Mouse (Mus musculus) lung, embryonic 14.5 days (tissue): ENCODE measurements around the gene Poldip3. TPM values are rescaled to one million over a fixed set of nuclear protein-coding genes. Genes with fewer than 3 reads are reported as not detected.

Experiments
- ATAC-seq: fragments of 200-750 bp; cut with Nextera tagmentation; 2 replicates; pipeline ENCODE4 v1.8.0; 2017; ENCODE audit warnings: mild to moderate bottlenecking, moderate TSS enrichment, moderate library complexity; ENCODE audit not compliant: insufficient read depth
- DNase-seq: peaks from one replicate; pipeline ENCODE4 v3.0.0-alpha.2; 2015
- H3K27ac ChIP-seq: fragments of 300-500 bp; sonication (generic); 2 replicates; pipeline ENCODE4 v1.5.1; 2014; ENCODE audit warnings: low read depth, mild to moderate bottlenecking, moderate library complexity
- H3K27me3 ChIP-seq: fragments of 300-500 bp; sonication (generic); 2 replicates; pipeline ENCODE4 v1.6.1; 2014; ENCODE audit warnings: low read length, control low read depth; ENCODE audit not compliant: insufficient read depth
- H3K36me3 ChIP-seq: fragments of 300-500 bp; sonication (generic); 2 replicates; pipeline ENCODE4 v1.6.1; 2014; ENCODE audit warnings: control low read depth; ENCODE audit not compliant: insufficient read depth
- H3K4me1 ChIP-seq: fragments of 300-500 bp; sonication (generic); 2 replicates; pipeline ENCODE4 v1.6.1; 2014; ENCODE audit warnings: antibody characterized with exemption, control low read depth; ENCODE audit not compliant: insufficient read depth
- H3K4me2 ChIP-seq: fragments of 300-500 bp; sonication (generic); 2 replicates; pipeline ENCODE4 v1.6.1; 2014; ENCODE audit warnings: mild to moderate bottlenecking
- H3K4me3 ChIP-seq: fragments of 300-500 bp; sonication (generic); 2 replicates; pipeline ENCODE4 v1.5.1; 2014; ENCODE audit warnings: low read depth, low read length
- H3K9ac ChIP-seq: fragments of 300-500 bp; sonication (generic); 2 replicates; pipeline ENCODE4 v1.6.1; 2014
- H3K9me3 ChIP-seq: fragments of 300-500 bp; sonication (generic); 2 replicates; pipeline ENCODE4 v1.6.1; 2016; ENCODE audit warnings: low read depth, low read length, control low read depth
- CTCF ChIP-seq: IDR thresholded peaks from 2 replicates; pipeline ENCODE4 v1.5.1; 2016; ENCODE audit warnings: antibody characterized with exemption, low read depth
- WGBS: fragments of 180-500 bp; shearing (Covaris S2); extraction: QIAGEN DNeasy Blood & Tissue Kit; methylation state at CpG from one replicate; pipeline ENCODE4 v1.1.7; 2014; 5-methylcytosine and 5-hydroxymethylcytosine counted together
- polyA plus RNA-seq: library from polyadenylated mRNA; unstranded; fragments of >200 nt; fragmentation: Nextera tagmentation; extraction: Ambion mirVana; gene quantifications from 2 replicates; pipeline ENCODE4 v1.2.1, GENCODE M21; 2014

Poldip3 gene
- polyA plus RNA-seq, 1 experiment from 2014 or later, result 162 TPM

DNA sequence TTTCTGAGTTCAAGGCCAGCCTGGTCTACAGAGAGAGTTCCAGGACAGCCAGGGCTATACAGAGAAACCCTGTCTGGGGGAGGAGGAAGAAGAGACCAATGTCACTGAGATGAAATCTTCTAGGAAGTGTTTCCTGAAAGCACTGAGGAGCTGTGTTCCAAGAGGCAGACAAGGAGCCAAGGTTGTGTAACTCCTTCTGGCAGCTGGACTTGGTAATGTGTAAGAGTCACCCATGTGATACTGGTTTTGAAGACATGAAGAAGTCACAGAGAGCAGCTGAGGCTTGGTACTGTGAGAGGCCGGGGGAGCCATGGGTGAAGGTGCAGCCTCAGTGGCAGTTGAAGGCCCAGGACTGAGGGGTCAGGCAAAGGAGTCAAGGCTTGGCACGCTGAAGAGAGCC is 55.5 kb downstream of the Poldip3 start:
- no peaks in the 10 kb centered on the region for H3K4me1 ChIP-seq
- WGBS, result 82% methylated on average over 2 of the region's 2 CpGs
- no peak for DNase-seq
- no peak overlapping the region for H3K9ac ChIP-seq
- no peak overlapping the region for H3K4me3 ChIP-seq
- TF ChIP-seq CTCF, result no peak
- no peak for ATAC-seq
- no peaks in the 10 kb centered on the region for H3K9me3 ChIP-seq
- H3K36me3 ChIP-seq, result no peaks in the 10 kb centered on the region
- H3K27me3 ChIP-seq, result peaks cover 17% of the 10 kb centered on the region
- H3K27ac ChIP-seq, result no peak overlapping the region
- H3K4me2 ChIP-seq, result no peak overlapping the region

DNA sequence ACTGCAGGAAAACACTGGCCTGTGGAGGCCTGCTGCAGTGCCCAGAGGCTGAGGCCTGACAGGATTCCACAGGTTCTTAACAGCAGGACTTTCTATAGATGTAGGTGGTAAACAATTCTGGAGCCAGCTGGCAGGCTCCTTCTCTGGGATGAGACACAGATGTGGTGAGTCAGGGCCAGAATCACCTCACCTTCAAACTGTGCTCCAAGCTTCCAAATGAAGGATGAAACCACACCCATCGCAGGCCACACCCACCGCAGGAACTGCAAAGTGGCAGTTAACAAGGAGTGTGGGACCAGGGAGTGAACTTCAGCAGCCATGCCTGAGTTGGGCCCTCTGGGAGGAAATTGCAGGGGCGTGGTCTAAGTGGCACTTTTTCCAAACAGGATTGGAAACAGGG is 58.3 kb downstream of the Poldip3 start:
- Histone ChIP-seq H3K27me3 (peaks cover 14% of the 10 kb centered on the region), H3K4me3 (no peak overlapping the region), H3K27ac (no peak overlapping the region), H3K36me3 (no peaks in the 10 kb centered on the region), H3K9me3 (no peaks in the 10 kb centered on the region), H3K4me2 (no peak overlapping the region), H3K9ac (no peak overlapping the region), H3K4me1 (no peaks in the 10 kb centered on the region)
- 44% methylated on average over 3 of the region's 3 CpGs for WGBS
- ATAC-seq, result no peak; the same call in 1 of the 2 replicates
- no peak for TF ChIP-seq CTCF
- DNase-seq, result no peak

DNA sequence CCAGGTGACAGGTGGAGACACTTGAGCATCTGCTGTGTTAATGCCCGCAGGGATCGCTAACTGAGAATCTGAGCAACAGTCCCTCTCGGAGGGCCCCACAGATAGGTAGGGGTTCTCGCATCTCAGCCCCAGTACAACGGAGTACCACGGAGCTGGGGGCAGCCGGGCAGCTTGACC is 59.9 kb downstream of the Poldip3 start, which contains the start of gene Serhl:
TSS of gene Serhl (plus strand) at position 78 of the 177 bp plus-strand sequence.
- ATAC-seq (no peak), DNase-seq (no peak)
- Histone ChIP-seq H3K9ac (no peak within 1 kb of the TSS), H3K27me3 (peaks cover 14% of the 10 kb centered on the region), H3K4me3 (no peak within 1 kb of the TSS), H3K4me2 (no peak within 1 kb of the TSS), H3K4me1 (no peaks in the 10 kb centered on the region), H3K27ac (no peak within 1 kb of the TSS), H3K9me3 (no peaks in the 10 kb centered on the region), H3K36me3 (no peaks in the 10 kb centered on the region)
- WGBS, result 15% methylated on average over 7 of the region's 7 CpGs
- no peak for TF ChIP-seq CTCF

DNA sequence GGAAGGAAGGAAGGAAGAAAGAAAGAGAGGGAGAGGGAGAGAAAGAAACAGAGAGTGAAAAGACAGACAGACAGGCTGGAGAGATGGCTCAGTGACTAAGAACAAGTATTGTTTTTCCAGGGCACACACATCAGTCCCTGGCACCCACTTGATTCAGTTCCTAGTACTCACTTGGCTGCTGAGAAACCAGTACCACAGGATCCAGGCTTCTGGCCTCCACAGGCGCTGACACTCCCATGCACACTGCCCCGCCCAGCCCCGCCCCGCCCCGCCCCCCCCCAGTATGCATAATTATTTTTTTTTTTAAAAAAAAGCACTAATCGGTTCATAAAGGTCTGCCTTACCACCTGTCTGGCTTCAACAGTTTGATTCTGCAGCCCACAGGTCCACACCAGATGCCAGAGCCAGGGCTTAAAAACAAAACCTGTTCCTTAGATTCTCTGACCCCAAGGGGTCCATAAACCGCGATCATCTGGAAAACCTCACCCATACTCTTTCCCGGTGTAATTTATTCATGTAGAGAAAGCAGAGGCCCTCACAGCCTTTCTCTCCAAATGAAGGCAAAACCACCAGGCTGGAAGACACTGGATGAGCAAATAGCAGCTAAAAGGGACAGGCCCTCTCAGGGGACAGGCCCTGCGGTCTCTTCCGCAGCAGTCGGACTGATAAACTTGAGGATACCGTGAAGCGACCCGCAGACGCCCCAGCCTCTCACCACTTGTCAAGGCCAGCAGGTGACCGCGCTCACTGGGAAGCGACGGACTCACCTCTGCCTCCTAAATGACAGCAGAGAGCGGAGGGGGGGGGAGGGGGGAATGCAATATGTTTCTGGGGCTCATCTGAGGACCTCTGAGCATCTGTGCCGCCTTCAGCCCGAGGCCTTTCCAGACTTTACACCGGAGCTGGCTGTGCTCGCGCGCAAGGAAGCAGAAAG is 60.4 kb downstream of the Poldip3 start:
- Histone ChIP-seq H3K4me2 (no peak overlapping the region), H3K27ac (no peak overlapping the region), H3K4me1 (no peaks in the 10 kb centered on the region), H3K27me3 (peaks cover 14% of the 10 kb centered on the region), H3K36me3 (no peaks in the 10 kb centered on the region), H3K9me3 (no peaks in the 10 kb centered on the region), H3K9ac (no peak overlapping the region), H3K4me3 (no peak overlapping the region)
- no peak for TF ChIP-seq CTCF
- DNase-seq (peak; percentile 20), ATAC-seq (no peak)
- 5% methylated on average over 27 of the region's 27 CpGs for WGBS

DNA sequence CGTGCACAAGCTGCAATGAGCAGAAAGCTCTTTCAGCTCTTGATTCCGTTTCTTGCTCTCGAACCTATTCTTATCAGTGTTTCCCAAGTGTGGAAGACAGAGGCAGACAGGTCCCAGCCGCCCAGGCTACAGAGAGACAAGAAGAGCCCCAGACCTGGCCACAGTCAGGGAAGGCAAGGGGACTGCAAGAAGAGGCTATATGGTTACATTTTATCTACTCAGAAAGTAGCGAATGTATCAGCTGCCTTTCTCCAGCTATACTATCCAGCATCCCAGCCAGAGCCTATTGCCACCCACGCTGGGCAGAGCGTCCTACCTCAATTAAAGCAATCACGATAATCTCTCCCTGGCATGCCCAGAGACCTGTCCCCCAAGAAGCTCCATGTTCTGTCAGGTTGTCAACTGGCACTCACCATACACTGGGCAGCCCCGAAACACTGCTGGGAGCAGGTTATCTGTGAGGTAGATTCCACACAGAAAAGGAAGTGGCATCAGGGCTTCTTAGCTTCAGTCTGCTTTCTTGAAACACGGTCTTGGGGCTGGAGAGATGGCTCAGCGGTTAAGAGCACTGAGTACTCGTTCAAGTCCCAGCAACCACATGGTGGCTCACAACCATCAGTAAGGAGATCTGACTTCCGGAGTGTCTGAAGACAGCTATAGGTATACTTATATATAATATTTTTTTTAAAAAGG is 62.4 kb downstream of the Poldip3 start:
- DNase-seq (no peak), ATAC-seq (no peak)
- H3K9me3 ChIP-seq, result no peaks in the 10 kb centered on the region
- no peak overlapping the region for H3K4me3 ChIP-seq
- no peaks in the 10 kb centered on the region for H3K4me1 ChIP-seq
- WGBS, result 71% methylated on average over 13 of the region's 13 CpGs
- no peak overlapping the region for H3K4me2 ChIP-seq
- H3K36me3 ChIP-seq, result no peaks in the 10 kb centered on the region
- no peak for TF ChIP-seq CTCF
- no peak overlapping the region for H3K27ac ChIP-seq
- peaks cover 14% of the 10 kb centered on the region for H3K27me3 ChIP-seq
- no peak overlapping the region for H3K9ac ChIP-seq

DNA sequence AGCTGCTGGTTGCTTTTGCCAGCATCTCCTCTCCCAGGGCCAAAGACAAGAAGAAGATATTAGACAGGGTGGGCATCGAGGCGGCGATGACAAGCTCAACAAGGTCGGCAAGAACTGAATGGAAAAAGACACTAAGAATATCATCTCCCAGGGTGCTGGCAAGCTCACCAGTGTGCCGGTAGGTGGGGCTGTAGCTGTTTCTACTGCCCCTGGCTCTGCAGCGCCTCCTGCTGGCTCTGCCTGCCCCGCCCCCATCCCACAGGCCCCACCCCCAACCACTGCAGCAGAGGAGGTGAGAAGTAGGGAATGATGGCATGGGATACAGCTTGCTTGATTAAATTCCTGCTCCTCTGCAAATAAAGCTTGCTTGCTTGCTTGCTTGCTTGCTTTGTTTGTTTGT is 63.3 kb downstream of the Poldip3 start:
- no peak for ATAC-seq
- DNase-seq, result peak; percentile 50
- WGBS, result 33% methylated on average over 7 of the region's 7 CpGs

DNA sequence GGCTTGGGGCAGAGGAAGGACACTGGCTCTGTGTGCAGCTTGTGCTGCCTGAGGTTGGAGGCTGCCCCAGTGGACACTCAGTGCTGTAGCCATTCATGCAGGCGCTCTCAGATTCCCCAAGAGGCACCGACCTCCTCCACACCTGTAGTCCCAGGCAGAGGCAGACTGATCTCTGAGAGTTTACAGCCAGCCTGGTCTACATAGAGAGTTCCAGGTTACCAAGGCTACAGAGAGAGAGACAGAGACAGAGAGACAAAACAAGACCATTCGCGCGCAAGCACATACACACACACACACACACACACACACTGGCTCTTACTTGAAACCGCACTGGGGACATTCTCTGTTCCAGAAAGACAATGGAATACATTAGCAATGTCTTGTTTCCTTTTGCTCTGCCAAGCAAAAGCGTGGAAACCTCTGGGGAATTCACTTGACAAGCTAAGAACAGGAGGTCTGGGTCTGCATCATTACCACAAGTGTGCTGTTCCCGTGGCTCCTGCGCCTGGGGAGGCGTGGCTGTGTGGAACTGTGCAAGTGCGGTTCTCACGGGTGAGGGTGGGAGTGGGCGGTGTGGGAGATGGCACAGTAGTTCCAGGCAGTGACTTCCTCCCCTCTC is 65.1 kb downstream of the Poldip3 start:
- TF ChIP-seq CTCF, result no peak
- 68% methylated on average over 13 of the region's 13 CpGs for WGBS
- ATAC-seq (no peak), DNase-seq (peak; percentile 22)
- Histone ChIP-seq H3K36me3 (no peaks in the 10 kb centered on the region), H3K4me1 (no peaks in the 10 kb centered on the region), H3K9me3 (no peaks in the 10 kb centered on the region), H3K9ac (no peak overlapping the region), H3K27me3 (peaks cover 6% of the 10 kb centered on the region), H3K4me3 (no peak overlapping the region), H3K27ac (no peak overlapping the region), H3K4me2 (no peak overlapping the region)

More for the DNA sequence above, 63.3 kb downstream of the Poldip3 start:
- no peaks in the 10 kb centered on the region for H3K9me3 ChIP-seq
- H3K4me3 ChIP-seq, result no peak overlapping the region
- H3K4me2 ChIP-seq, result no peak overlapping the region
- peak; percentile 63 for TF ChIP-seq CTCF
- H3K27ac ChIP-seq, result no peak overlapping the region
- H3K9ac ChIP-seq, result no peak overlapping the region
- H3K27me3 ChIP-seq, result peaks cover 14% of the 10 kb centered on the region
- no peaks in the 10 kb centered on the region for H3K4me1 ChIP-seq
- H3K36me3 ChIP-seq, result no peaks in the 10 kb centered on the region
